Mouse (Mus musculus) ES-Bruce4 (cell line): ENCODE measurements around the gene Trim44.

Source experiments
- CTCF ChIP-seq: IDR thresholded peaks from one replicate; pipeline ENCODE4 v1.8.1; 2011; ENCODE audit warnings: low read depth, low read length
- EP300 ChIP-seq: IDR thresholded peaks from 2 replicates; pipeline ENCODE4 v1.6.1; 2011; ENCODE audit warnings: low read depth, low read length; ENCODE audit not compliant: insufficient read depth
- POLR2A ChIP-seq: IDR thresholded peaks from one replicate; pipeline ENCODE4 v1.8.1; 2011; ENCODE audit warnings: low read length; ENCODE audit not compliant: insufficient read depth

DNA sequence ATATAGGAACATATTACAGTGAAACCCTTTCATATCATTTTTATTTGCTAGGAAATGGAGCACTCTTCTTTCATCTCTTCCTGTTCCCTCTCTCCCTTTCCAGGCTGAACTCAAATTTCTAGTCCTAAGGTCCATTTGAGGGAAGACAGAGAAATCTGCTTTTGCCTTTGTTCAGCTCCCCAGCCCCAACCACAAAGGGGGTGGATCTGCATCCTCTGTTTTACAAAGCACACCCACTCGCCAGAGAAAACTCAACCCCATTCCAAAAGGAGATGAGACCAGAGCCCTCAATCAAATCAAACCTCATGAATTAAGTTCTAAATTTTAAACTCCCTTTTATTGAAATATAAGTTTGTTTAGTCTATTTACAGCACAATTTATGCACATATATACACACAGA lies 41.4 kb upstream of the Trim44 start:
- TF ChIP-seq CTCF = no peak
- TF ChIP-seq EP300 = no peak
- TF ChIP-seq POLR2A = no peak
